Mouse (Mus musculus): ENCODE data around the gene Tspan13.

Tspan13 gene

DNA sequence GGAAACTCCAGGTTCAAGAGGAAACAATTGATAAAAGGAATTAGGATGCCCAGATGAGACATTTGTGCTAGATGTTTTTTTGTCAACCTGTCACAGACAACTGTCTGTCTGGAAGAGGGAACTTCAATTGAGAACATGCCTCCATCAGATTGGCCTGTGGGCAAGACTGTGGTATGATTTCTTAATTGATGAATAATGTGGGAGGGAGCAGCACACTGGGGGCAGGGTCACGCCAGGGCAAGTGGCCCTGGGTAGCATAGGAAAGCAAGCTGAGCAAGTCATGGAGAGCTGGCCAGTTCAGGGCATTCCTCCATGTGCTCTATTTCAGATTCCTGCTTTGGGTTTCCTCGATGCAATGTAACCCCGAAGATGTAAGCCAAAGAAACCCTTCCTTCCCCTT, 66.4 kb downstream of the Tspan13 start:
- no peak for DNase-seq

- DNase-seq: no peak
Measured at GRCm38 (mm10) chr12:35966768-35967141, 75.5 kb downstream of the Tspan13 start.

- DNase-seq: no peak
Measured at GRCm38 (mm10) chr12:35966098-35966767, 76.1 kb downstream of the Tspan13 start.

Measured in cerebellum, adult 9-11 months (tissue).